Mouse (Mus musculus) megakaryocyte-erythroid progenitor cell, adult 5-6 weeks (primary cell): ENCODE data around the gene Tmem110. TPM values are rescaled to one million over a fixed set of nuclear protein-coding genes. Genes with fewer than 3 reads are reported as not detected.

Experiments
- ATAC-seq: replicated peaks from 2 replicates; pipeline ENCODE4 v1.8.0; 2016; ENCODE audit warnings: mild to moderate bottlenecking, inconsistent platforms; ENCODE audit not compliant: severe bottlenecking, poor library complexity, low FRiP score, low TSS enrichment
- total RNA-seq, 2 experiments: library from RNA; stranded (forward) in 1 of 2; stranded (reverse) in 1 of 2; fragments of 200-1000, 215-1000 nt in 1 of 2; fragments of >200 nt in 1 of 2; fragmentation: Nextera tagmentation in 1 of 2; gene quantifications; 2 replicates each; pipeline ENCODE4 v1.2.3; 2014 to 2017

Gene Tmem110
- total RNA-seq, 2 experiments from 2014 or later = 6.9 to 14.3 TPM

GRCm38 (mm10) chr14:30861421-30862125 lies 36.2 kb downstream of the Tmem110 start:
- no peak for ATAC-seq

- no peak for ATAC-seq
These were observed 37.0 kb downstream of the Tmem110 start for GRCm38 (mm10) chr14:30862368-30862767.

DNA sequence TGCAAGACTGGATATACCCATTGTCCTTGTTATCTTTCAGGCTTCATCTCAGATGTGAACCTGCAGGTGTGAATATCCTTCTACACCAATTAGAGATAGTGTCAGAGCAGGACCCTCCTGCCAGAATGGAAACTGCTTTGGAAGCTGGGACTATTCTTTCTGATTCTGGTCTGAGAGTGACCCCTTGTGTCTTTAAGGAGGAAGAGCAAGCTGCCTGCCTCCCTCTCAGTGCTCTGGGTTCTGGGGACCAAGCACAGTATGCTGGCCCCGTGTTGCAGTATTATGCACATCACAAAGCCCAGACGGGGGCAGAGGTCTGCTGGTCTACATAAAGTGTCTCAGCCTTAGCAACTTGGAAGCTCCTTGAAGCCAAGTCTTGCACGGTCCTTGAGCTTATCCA lies 39.9 kb downstream of the Tmem110 start:
- no peak for ATAC-seq

GRCm38 (mm10) chr14:30867042-30867441 lies 41.7 kb downstream of the Tmem110 start:
- peak; percentile 79 for ATAC-seq

- ATAC-seq = no peak
These were observed 43.4 kb downstream of the Tmem110 start for GRCm38 (mm10) chr14:30868826-30869225.

GRCm38 (mm10) chr14:30869391-30869801 lies 44.0 kb downstream of the Tmem110 start:
- no peak for ATAC-seq

DNA sequence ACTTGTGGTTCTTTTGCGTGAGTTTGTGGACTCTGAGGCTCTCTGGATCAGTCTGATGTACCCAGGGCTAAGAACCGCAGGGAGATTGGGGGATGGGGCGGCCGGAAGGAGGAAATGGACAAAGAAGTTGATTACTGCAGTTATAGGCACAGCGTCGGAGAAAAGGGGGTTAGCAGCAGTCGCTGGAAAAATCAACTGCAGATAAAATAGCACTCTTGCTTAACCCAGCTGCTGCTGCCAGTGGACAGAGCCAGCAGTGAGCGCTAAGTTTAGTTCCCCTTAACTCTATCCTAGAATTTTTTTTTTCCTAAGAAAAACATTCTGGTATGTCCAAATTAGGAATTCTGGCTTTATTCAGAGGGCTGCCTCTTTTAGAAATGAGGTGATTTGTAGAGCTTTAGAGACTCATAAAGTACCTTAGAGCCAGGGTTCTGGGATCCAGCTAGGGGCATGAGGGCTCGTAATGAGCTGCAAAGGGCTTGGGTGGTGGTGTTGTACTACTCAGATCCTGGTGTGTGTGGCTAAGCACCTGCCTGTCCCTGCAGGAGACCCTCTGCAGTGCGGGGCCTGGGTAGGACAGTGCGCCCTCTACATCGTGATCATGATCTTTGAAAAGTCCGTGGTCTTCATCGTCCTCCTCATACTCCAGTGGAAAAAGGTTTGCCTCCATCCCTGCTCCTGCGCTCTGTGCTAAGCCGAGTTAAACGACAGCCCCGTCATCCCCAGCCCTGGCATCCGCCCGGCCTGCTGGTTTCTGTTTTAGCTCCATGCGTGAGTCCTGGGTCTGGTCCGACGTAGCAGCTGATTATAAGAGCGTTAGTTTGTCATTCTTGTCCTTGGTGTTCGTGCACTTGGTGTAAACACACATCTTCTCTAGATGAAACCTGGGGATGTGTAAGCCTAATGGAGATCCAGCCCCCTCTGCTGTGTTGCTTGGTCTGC lies 45.1 kb downstream of the Tmem110 start:
- ATAC-seq = no peak

DNA sequence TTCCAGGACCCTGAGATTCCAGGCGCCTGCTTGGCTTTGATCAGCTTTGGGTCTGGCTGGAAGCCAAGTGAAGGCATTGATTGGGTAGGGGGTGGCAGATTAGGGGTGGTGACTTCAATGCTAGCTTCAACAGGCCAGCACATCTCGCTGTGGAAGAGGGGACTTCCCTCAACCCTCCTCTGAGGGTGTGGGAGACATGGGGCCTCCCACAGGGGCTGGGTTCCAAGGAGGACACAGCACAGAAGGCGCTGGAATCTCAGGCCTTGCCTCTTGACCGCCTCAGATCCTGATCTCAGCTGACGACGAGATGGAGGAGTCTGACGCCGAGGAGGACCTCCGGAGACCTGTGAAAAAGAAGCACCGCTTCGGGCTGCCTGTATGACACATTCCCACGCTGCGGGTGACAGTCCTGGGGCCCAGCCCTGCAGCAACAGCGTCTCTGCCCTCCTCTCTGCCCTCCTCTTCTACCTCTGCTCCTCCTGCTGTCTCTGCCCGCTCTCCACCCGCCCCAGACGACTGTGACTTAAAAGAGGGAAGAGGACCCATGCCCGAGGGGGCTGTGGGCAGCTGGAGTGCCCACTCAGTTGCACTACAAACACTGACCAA lies 48.8 kb downstream of the Tmem110 start:
- ATAC-seq = no peak

- peak; percentile 34; the same call in 1 of the 2 replicates for ATAC-seq
These were observed 49.9 kb downstream of the Tmem110 start for GRCm38 (mm10) chr14:30875130-30875865.

DNA sequence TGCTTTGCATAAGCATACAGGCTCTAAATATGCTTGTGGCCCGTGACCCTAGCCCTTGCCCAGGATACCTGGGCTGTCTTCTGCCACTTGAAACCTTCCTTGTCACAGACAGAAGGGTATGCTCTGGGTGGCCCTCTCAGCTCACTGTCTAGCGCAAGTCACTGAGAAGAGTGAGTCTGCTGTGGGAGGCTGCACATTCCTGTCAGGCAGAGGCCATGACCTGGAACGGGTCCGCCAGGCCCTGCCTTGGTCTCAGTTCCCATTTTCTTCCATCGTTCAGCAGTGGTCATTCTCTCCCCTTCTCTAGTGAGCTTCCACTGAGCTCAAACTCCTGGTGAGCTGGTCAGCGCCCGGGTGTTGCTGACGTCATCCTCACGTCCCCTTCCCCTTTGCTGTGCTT lies 50.6 kb downstream of the Tmem110 start:
- no peak for ATAC-seq

DNA sequence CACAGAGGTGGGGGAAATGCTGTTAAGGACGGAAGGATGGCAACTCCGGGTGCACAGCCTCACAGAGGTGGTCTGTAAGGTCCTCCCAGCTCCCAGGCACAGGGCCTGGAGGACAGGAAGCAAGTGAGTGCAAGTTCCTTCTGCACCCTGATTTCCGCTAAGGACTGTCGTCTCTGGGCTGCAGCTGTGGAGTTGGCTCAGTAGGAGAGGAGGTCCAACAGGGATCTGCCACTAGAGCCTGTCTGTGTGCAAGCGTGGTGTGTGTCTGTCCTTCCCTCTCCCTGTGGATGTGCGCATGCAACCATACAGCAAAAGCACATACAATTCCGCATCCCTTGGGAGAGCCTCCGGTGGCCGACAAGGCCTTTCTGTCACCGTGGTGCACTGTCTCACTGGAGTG lies 51.1 kb downstream of the Tmem110 start:
- ATAC-seq = no peak

DNA sequence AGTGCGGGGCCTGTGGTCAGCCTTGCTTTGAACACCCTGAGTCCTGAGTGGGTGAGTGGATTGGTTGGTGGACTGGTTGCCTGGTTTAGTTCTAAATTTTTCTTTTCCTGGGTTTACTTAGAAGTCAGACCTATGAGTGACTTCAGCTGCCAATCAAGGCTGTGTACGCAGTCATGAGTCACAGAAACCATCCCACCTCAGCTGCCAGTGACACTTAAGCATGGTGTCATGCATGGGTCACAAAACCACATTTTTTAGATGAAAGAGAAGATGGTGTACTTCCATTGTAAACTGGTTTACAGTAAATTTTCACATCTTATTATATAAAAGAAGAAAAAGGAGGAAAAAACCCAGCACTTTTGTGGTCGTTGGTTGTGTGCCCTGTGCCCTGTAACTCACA lies 52.4 kb downstream of the Tmem110 start:
- ATAC-seq = no peak

GRCm38 (mm10) chr14:30878958-30879571 lies 53.7 kb downstream of the Tmem110 start, which contains the start of gene Mustn1:
Gene Mustn1 (plus strand): TSS chr14:30879200.
- no peak for ATAC-seq

GRCm38 (mm10) chr14:30879794-30880193 lies 54.4 kb downstream of the Tmem110 start:
- no peak for ATAC-seq

DNA sequence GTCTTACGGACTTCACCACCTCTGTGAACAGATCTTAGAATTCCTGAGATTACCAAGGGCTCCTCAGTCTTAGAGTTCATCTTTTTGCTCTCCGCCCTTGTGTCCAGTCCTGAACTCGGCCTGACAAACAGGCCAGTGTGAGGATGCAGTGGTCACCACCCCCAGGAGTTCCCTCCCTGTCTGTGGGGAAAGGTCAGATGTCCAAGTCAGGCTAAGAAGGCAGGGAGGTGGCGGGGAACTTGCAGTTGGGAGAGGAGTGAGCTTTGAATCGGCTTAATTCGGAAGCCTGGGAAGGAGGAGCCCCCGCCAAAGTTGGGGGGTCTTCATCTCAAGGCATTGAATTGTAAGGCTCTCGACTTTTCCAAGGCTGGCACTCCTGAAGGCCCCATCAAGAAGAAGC lies 54.9 kb downstream of the Tmem110 start:
- no peak for ATAC-seq

DNA sequence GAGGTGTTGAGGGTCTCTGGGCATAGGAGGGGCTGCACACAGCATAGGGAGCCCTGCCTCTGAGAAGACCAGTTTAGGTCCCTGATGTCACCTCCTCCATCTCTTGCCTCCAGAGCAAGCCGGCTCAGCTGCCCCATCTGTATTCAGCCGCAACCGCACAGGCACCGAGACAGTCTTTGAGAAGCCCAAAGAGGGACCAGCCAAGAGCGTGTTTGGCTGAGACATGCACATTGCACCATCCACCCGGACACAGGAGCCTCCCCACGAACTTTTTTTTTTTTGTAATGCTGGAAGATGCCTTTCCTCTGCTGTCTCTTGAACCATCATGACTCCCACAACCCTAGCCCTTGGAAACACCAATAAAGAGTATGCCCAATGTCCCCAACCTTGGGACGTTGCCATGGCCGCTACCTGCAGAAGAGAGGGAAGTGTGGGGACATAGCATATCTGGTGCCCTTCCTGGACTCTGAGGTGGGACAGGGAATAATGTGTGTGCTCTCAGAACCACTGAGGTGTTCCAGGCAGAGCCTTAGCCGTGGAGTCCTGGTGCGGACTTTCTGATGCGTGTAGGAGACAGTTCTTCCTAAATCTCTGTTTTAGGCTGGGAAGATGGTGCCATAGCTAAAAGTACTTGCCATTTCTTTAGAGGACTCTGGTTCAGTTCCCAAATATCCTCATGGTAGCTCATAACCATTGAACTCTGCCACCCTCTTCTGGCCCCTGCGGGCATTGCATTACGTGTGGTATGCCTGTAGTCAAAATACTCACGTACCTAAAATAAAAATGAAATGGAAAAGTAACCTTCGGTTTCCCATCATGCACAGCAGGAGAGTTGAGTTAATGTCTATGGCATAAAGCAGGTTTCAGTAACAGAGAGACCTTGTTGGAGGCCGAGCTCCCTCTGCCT lies 55.7 kb downstream of the Tmem110 start:
- peak; percentile 68 for ATAC-seq

- peak; percentile 15; the same call in 1 of the 2 replicates for ATAC-seq
These were observed 56.3 kb downstream of the Tmem110 start for GRCm38 (mm10) chr14:30881718-30882108.

- no peak for ATAC-seq
These were observed 59.9 kb downstream of the Tmem110 start for GRCm38 (mm10) chr14:30885298-30885697.
